Mouse (Mus musculus): ENCODE data around the gene Sdcbp2. TPM values are rescaled to one million over a fixed set of nuclear protein-coding genes. Genes with fewer than 3 reads are reported as not detected.

The Sdcbp2 gene
- polyA plus RNA-seq, 1 experiment: 1.1 TPM

DNA sequence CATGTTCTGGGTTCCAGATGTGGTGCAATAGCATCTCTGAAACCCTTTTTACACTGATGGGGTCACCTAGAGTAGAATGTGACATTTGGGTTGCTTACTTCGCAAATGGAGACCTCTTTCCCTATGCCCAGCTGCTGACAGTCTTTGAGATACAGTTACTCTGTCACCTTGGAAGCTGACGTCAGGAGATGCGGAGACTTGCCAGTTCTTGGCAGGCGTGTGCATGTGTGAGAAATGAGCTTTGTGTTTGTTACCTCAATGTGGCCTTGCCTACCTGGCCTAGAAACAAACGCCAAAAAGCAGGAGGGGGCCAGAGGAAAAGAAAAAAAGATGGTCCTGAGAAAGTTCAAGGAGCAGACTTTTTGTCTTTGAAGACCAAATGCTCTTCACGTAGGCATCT, 5.6 kb upstream of the Sdcbp2 start:
- peaks cover 9% of the 10 kb centered on the region for H3K4me1 ChIP-seq
- peaks cover 33% of the 10 kb centered on the region for H3K36me3 ChIP-seq (replicated peaks; ENCODE audit: low read length)
- H3K9me3 ChIP-seq: no peaks in the 10 kb centered on the region
- no peak overlapping the region for H3K4me3 ChIP-seq (replicated peaks)
- TF ChIP-seq FLI1 (IDR thresholded peaks at IDR 0.05; ENCODE audit: low read length) (no peak), GATA1 (IDR thresholded peaks at IDR 0.05; ENCODE audit: borderline replicate concordance, low read length) (no peak)
- peaks cover 7% of the 10 kb centered on the region for H3K27me3 ChIP-seq (replicated peaks)

GRCm38 (mm10) chr2:151569452-151569851, 3.0 kb upstream of the Sdcbp2 start:
- peaks cover 3% of the 10 kb centered on the region; the same call in 1 of the 2 replicates for H3K4me1 ChIP-seq
- H3K27me3 ChIP-seq (replicated peaks): peaks cover 26% of the 10 kb centered on the region
- H3K4me3 ChIP-seq (replicated peaks): no peak overlapping the region
- TF ChIP-seq GATA1 (IDR thresholded peaks at IDR 0.05; ENCODE audit: borderline replicate concordance, low read length) (no peak), FLI1 (IDR thresholded peaks at IDR 0.05; ENCODE audit: low read length) (no peak)
- H3K36me3 ChIP-seq (replicated peaks; ENCODE audit: low read length): peaks cover 16% of the 10 kb centered on the region
- no peaks in the 10 kb centered on the region for H3K9me3 ChIP-seq

GRCm38 (mm10) chr2:151573667-151574066, 1.2 kb downstream of the Sdcbp2 start:
- Histone ChIP-seq H3K4me1 (peaks cover 14% of the 10 kb centered on the region), H3K36me3 (replicated peaks; ENCODE audit: low read length) (no peaks in the 10 kb centered on the region), H3K4me3 (replicated peaks) (no peak overlapping the region), H3K9me3 (no peaks in the 10 kb centered on the region), H3K27me3 (replicated peaks) (peaks cover 55% of the 10 kb centered on the region)
- TF ChIP-seq FLI1 (IDR thresholded peaks at IDR 0.05; ENCODE audit: low read length) (no peak), GATA1 (IDR thresholded peaks at IDR 0.05; ENCODE audit: borderline replicate concordance, low read length) (no peak)

DNA sequence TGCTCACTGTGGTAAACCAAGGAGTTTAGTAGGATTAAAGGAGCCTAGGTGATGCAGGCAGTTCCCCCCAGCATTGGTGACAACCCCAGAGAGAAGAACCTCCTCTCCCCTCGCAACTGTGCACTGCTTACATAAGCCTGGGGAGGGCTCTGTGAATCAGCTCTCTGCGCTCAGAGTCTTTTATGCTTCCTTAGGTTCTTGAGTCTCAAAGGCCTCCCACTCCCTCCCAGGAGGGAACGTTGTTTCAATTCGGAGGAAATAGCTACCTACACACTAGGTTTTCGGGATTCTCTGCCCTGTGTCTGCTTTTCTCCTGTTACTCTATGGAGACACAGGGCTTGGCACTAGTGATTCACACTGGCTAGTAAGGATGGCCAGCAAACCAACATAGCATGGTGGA, 2.2 kb downstream of the Sdcbp2 start:
- H3K4me3 ChIP-seq (replicated peaks): no peak overlapping the region
- TF ChIP-seq GATA1 (IDR thresholded peaks at IDR 0.05; ENCODE audit: borderline replicate concordance, low read length) (no peak), FLI1 (IDR thresholded peaks at IDR 0.05; ENCODE audit: low read length) (no peak)
- H3K27me3 ChIP-seq (replicated peaks): peaks cover 61% of the 10 kb centered on the region
- H3K36me3 ChIP-seq (replicated peaks; ENCODE audit: low read length): no peaks in the 10 kb centered on the region
- peaks cover 14% of the 10 kb centered on the region for H3K4me1 ChIP-seq
- H3K9me3 ChIP-seq: 0 out of 2 replicates have a peak, but pooled peaks cover 3% of the 10 kb centered on the region

GRCm38 (mm10) chr2:151575119-151575698, 2.8 kb downstream of the Sdcbp2 start:
- peak overlapping the region; percentile 88 for H3K4me3 ChIP-seq (replicated peaks)
- H3K27me3 ChIP-seq (replicated peaks): peaks cover 63% of the 10 kb centered on the region
- no peaks in the 10 kb centered on the region for H3K36me3 ChIP-seq (replicated peaks; ENCODE audit: low read length)
- no peak for TF ChIP-seq GATA1 (IDR thresholded peaks at IDR 0.05; ENCODE audit: borderline replicate concordance, low read length)
- no peak for TF ChIP-seq FLI1 (IDR thresholded peaks at IDR 0.05; ENCODE audit: low read length)
- H3K9me3 ChIP-seq: 0 out of 2 replicates have a peak, but pooled peaks cover 3% of the 10 kb centered on the region
- H3K4me1 ChIP-seq: peaks cover 14% of the 10 kb centered on the region

DNA sequence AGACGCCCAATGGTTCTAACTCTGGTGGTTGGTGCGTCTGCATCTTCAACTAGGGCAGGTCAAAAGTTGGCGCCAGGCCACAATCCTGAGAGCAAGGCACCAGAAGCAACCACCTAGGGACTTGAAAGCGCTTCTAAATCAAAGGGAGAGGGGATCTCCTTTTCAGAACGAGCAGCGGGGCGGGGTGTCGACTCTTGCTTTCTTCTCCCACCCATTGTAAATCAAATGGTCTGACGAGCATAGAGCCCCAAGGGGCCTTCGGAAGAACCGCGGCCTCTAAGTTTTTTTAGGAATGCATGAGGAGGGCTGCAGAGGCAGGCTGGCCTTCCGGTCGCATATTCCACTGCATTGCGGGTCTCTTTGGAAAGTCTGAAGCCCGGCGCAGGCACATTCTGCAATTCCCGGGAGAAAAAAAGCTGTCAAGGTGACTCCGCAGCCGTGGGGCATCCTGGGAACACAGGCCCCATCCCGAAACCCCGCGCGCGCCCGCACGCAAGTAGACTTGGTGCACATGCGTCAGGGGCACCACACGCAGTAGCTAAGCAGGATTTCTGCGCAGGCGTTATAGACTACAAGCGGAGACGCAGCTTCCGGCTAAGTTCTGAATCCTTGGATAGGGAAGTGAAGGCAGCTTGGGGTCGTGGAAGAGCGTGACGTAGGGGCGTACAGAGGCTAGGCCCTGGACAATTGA, 3.4 kb downstream of the Sdcbp2 start:
- peaks cover 67% of the 10 kb centered on the region for H3K27me3 ChIP-seq (replicated peaks)
- peak overlapping the region; percentile 88 for H3K4me3 ChIP-seq (replicated peaks)
- 0 out of 2 replicates have a peak, but pooled peaks cover 3% of the 10 kb centered on the region for H3K9me3 ChIP-seq
- no peaks in the 10 kb centered on the region for H3K36me3 ChIP-seq (replicated peaks; ENCODE audit: low read length)
- H3K4me1 ChIP-seq: peaks cover 14% of the 10 kb centered on the region
- no peak for TF ChIP-seq FLI1 (IDR thresholded peaks at IDR 0.05; ENCODE audit: low read length)
- no peak for TF ChIP-seq GATA1 (IDR thresholded peaks at IDR 0.05; ENCODE audit: borderline replicate concordance, low read length)

DNA sequence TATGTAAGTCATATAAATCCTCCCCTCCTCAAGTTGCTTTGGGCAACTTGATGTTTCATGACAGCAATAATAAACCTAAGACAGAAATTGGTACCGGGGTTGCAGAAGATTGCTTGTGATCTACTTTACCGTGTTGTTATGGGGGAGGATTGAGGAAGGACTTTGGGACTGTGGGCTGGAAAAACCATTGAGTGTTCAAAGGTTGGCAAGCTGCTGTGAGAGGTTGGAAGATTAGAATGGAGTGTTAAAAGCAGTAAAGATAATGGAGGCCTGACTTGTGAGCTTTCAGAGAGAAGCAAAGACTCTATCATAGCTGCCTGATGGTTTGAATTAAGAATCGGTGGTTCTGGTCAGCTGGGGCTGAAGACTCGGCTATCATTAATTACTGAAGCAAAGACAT, 6.8 kb downstream of the Sdcbp2 start:
- no peaks in the 10 kb centered on the region for H3K36me3 ChIP-seq (replicated peaks; ENCODE audit: low read length)
- H3K27me3 ChIP-seq (replicated peaks): peaks cover 63% of the 10 kb centered on the region
- TF ChIP-seq FLI1 (IDR thresholded peaks at IDR 0.05; ENCODE audit: low read length) (no peak), GATA1 (IDR thresholded peaks at IDR 0.05; ENCODE audit: borderline replicate concordance, low read length) (no peak)
- peaks cover 11% of the 10 kb centered on the region for H3K9me3 ChIP-seq
- peaks cover 10% of the 10 kb centered on the region for H3K4me1 ChIP-seq
- no peak overlapping the region for H3K4me3 ChIP-seq (replicated peaks)

DNA sequence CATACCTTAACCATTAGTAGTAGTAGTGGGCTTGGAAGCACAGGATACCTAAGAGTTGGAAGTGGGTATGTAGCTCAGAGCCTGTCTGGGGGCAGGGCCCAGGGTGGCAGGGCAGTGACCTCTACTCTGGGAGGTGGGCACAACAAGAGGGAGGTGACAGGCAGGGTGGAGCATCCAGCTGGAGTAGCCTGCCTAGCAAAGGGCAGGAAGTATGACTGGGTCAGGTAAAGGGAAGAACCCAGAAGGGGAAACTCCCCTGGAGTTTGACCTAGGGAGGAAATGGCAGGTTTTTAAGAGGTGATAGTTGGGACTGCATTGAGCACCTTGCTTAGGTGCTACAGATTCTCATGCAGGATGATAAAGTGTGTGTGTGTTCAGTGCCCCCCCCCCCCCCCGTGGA, 8.5 kb downstream of the Sdcbp2 start:
- Histone ChIP-seq H3K9me3 (peaks cover 11% of the 10 kb centered on the region), H3K36me3 (replicated peaks; ENCODE audit: low read length) (no peaks in the 10 kb centered on the region), H3K27me3 (replicated peaks) (peaks cover 53% of the 10 kb centered on the region), H3K4me1 (peaks cover 4% of the 10 kb centered on the region), H3K4me3 (replicated peaks) (no peak overlapping the region)
- no peak for TF ChIP-seq FLI1 (IDR thresholded peaks at IDR 0.05; ENCODE audit: low read length)

- Histone ChIP-seq H3K36me3 (replicated peaks; ENCODE audit: low read length) (no peaks in the 10 kb centered on the region), H3K4me3 (replicated peaks) (no peak overlapping the region), H3K4me1 (peaks cover 23% of the 10 kb centered on the region), H3K9me3 (peaks cover 9% of the 10 kb centered on the region), H3K27me3 (replicated peaks) (peaks cover 61% of the 10 kb centered on the region)
- no peak for TF ChIP-seq GATA1 (IDR thresholded peaks at IDR 0.05; ENCODE audit: borderline replicate concordance, low read length)
- no peak for TF ChIP-seq FLI1 (IDR thresholded peaks at IDR 0.05; ENCODE audit: low read length)
Observed at GRCm38 (mm10) chr2:151585934-151586333, 13.5 kb downstream of the Sdcbp2 start.

DNA sequence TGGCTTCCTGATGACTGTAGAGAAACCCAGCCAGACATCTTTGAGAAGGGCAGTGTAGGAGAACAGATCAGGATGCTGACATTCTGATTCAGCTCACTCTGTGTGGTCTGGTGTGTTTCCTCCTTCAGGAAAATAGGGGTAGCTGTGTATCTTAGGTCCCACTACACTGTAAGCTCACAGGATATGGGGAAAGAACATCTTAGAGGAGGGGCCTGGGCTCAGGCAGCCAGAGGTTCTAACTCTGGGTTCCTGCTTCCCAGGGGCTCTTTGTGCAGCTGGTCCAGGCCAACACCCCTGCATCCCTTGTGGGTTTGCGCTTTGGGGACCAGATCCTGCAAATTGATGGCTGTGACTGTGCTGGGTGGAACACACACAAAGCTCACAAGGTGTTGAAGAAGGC, 14.4 kb downstream of the Sdcbp2 start:
- Histone ChIP-seq H3K36me3 (replicated peaks; ENCODE audit: low read length) (no peaks in the 10 kb centered on the region), H3K4me3 (replicated peaks) (peak overlapping the region; percentile 40)
- TF ChIP-seq FLI1 (IDR thresholded peaks at IDR 0.05; ENCODE audit: low read length): no peak
- no peak for TF ChIP-seq GATA1 (IDR thresholded peaks at IDR 0.05; ENCODE audit: borderline replicate concordance, low read length)

More for the DNA sequence above, 14.4 kb downstream of the Sdcbp2 start:
- peaks cover 7% of the 10 kb centered on the region for H3K9me3 ChIP-seq
- H3K27me3 ChIP-seq (replicated peaks): peaks cover 69% of the 10 kb centered on the region
- H3K4me1 ChIP-seq: peaks cover 23% of the 10 kb centered on the region
